Mouse (Mus musculus): ENCODE data around the gene 1700001L19Rik. TPM values are rescaled to one million over a fixed set of nuclear protein-coding genes. Genes with fewer than 3 reads are reported as not detected.

1700001L19Rik gene
- total and polyA plus RNA-seq, 2 experiments: not detected

- Histone ChIP-seq H3K4me3 (ENCODE audit: insufficient read depth, low read depth, low read length) (peak overlapping the region; percentile 82), H3K27me3 (ENCODE audit: control insufficient read depth, insufficient read depth, low read length) (no peaks in the 10 kb centered on the region), H3K79me2 (ENCODE audit: control insufficient read depth, insufficient read depth, low read length) (peaks cover 3% of the 10 kb centered on the region; the same call in 1 of the 2 replicates), H3K36me3 (ENCODE audit: control insufficient read depth, insufficient read depth, low read length) (peaks cover 14% of the 10 kb centered on the region), H3K27ac (replicated peaks; ENCODE audit: insufficient read depth, low read depth, low read length) (peak overlapping the region; percentile 52), H3K9ac (ENCODE audit: low read depth, low read length) (peak overlapping the region; percentile 81), H3K4me1 (ENCODE audit: control insufficient read depth, insufficient read depth, low read length) (peaks cover 3% of the 10 kb centered on the region)
- TF ChIP-seq POLR2A (IDR thresholded peaks at IDR 0.05; ENCODE audit: extremely low read depth, insufficient read depth, low read length) (no peak), CTCF (IDR thresholded peaks at IDR 0.05; ENCODE audit: low read depth, low read length) (no peak)
- no peak for DNase-seq (ENCODE audit: extremely low read depth, low read depth, low spot score)
- WGBS: 0% methylated on average over 11 of the region's 11 CpGs
These were observed 14.8 kb upstream of the 1700001L19Rik start for GRCm38 (mm10) chr13:68582517-68582780.

GRCm38 (mm10) chr13:68583961-68584360 lies 13.3 kb upstream of the 1700001L19Rik start:
- H3K36me3 ChIP-seq (ENCODE audit: control insufficient read depth, insufficient read depth, low read length): peaks cover 26% of the 10 kb centered on the region
- no peaks in the 10 kb centered on the region for H3K27me3 ChIP-seq (ENCODE audit: control insufficient read depth, insufficient read depth, low read length)
- WGBS: 97% methylated on average over 11 of the region's 11 CpGs
- no peak overlapping the region for H3K9ac ChIP-seq (ENCODE audit: low read depth, low read length)
- H3K4me1 ChIP-seq (ENCODE audit: control insufficient read depth, insufficient read depth, low read length): peaks cover 3% of the 10 kb centered on the region
- H3K79me2 ChIP-seq (ENCODE audit: control insufficient read depth, insufficient read depth, low read length): peaks cover 3% of the 10 kb centered on the region; the same call in 1 of the 2 replicates
- no peak overlapping the region for H3K27ac ChIP-seq (replicated peaks; ENCODE audit: insufficient read depth, low read depth, low read length)
- no peak overlapping the region for H3K4me3 ChIP-seq (ENCODE audit: insufficient read depth, low read depth, low read length)
- DNase-seq (ENCODE audit: extremely low read depth, low read depth, low spot score): no peak
- TF ChIP-seq CTCF (IDR thresholded peaks at IDR 0.05; ENCODE audit: low read depth, low read length) (no peak), POLR2A (IDR thresholded peaks at IDR 0.05; ENCODE audit: extremely low read depth, insufficient read depth, low read length) (no peak)

GRCm38 (mm10) chr13:68585441-68585840 lies 11.8 kb upstream of the 1700001L19Rik start:
- H3K9ac ChIP-seq (ENCODE audit: low read depth, low read length): no peak overlapping the region
- peaks cover 39% of the 10 kb centered on the region for H3K36me3 ChIP-seq (ENCODE audit: control insufficient read depth, insufficient read depth, low read length)
- no peak for DNase-seq (ENCODE audit: extremely low read depth, low read depth, low spot score)

GRCm38 (mm10) chr13:68588352-68588751 lies 8.9 kb upstream of the 1700001L19Rik start:
- TF ChIP-seq POLR2A (IDR thresholded peaks at IDR 0.05; ENCODE audit: extremely low read depth, insufficient read depth, low read length) (no peak), CTCF (IDR thresholded peaks at IDR 0.05; ENCODE audit: low read depth, low read length) (no peak)

More at GRCm38 (mm10) chr13:68585441-68585840, 11.8 kb upstream of the 1700001L19Rik start:
- no peak for TF ChIP-seq POLR2A (IDR thresholded peaks at IDR 0.05; ENCODE audit: extremely low read depth, insufficient read depth, low read length)
- TF ChIP-seq CTCF (IDR thresholded peaks at IDR 0.05; ENCODE audit: low read depth, low read length): no peak
- H3K79me2 ChIP-seq (ENCODE audit: control insufficient read depth, insufficient read depth, low read length): peaks cover 3% of the 10 kb centered on the region; the same call in 1 of the 2 replicates
- H3K4me3 ChIP-seq (ENCODE audit: insufficient read depth, low read depth, low read length): no peak overlapping the region
- H3K4me1 ChIP-seq (ENCODE audit: control insufficient read depth, insufficient read depth, low read length): peaks cover 3% of the 10 kb centered on the region
- 91% methylated on average over 7 of the region's 7 CpGs for WGBS
- no peak overlapping the region for H3K27ac ChIP-seq (replicated peaks; ENCODE audit: insufficient read depth, low read depth, low read length)
- H3K27me3 ChIP-seq (ENCODE audit: control insufficient read depth, insufficient read depth, low read length): no peaks in the 10 kb centered on the region

GRCm38 (mm10) chr13:68593797-68594196 lies 3.4 kb upstream of the 1700001L19Rik start:
- Histone ChIP-seq H3K9ac (ENCODE audit: low read depth, low read length) (no peak overlapping the region), H3K27ac (replicated peaks; ENCODE audit: insufficient read depth, low read depth, low read length) (no peak overlapping the region), H3K27me3 (ENCODE audit: control insufficient read depth, insufficient read depth, low read length) (no peaks in the 10 kb centered on the region), H3K4me1 (ENCODE audit: control insufficient read depth, insufficient read depth, low read length) (no peaks in the 10 kb centered on the region), H3K4me3 (ENCODE audit: insufficient read depth, low read depth, low read length) (no peak overlapping the region), H3K36me3 (ENCODE audit: control insufficient read depth, insufficient read depth, low read length) (peaks cover 20% of the 10 kb centered on the region), H3K79me2 (ENCODE audit: control insufficient read depth, insufficient read depth, low read length) (no peaks in the 10 kb centered on the region)
- TF ChIP-seq CTCF (IDR thresholded peaks at IDR 0.05; ENCODE audit: low read depth, low read length) (no peak), POLR2A (IDR thresholded peaks at IDR 0.05; ENCODE audit: extremely low read depth, insufficient read depth, low read length) (no peak)
- WGBS: 94% methylated on average over 1 of the region's 1 CpGs
- DNase-seq (ENCODE audit: extremely low read depth, low read depth, low spot score): peak; percentile 28

More at GRCm38 (mm10) chr13:68588352-68588751, 8.9 kb upstream of the 1700001L19Rik start:
- peaks cover 44% of the 10 kb centered on the region for H3K36me3 ChIP-seq (ENCODE audit: control insufficient read depth, insufficient read depth, low read length)
- no peaks in the 10 kb centered on the region for H3K27me3 ChIP-seq (ENCODE audit: control insufficient read depth, insufficient read depth, low read length)
- H3K4me3 ChIP-seq (ENCODE audit: insufficient read depth, low read depth, low read length): no peak overlapping the region
- H3K27ac ChIP-seq (replicated peaks; ENCODE audit: insufficient read depth, low read depth, low read length): no peak overlapping the region
- DNase-seq (ENCODE audit: extremely low read depth, low read depth, low spot score): no peak
- no peak overlapping the region for H3K9ac ChIP-seq (ENCODE audit: low read depth, low read length)
- no peaks in the 10 kb centered on the region for H3K79me2 ChIP-seq (ENCODE audit: control insufficient read depth, insufficient read depth, low read length)
- no peaks in the 10 kb centered on the region for H3K4me1 ChIP-seq (ENCODE audit: control insufficient read depth, insufficient read depth, low read length)

GRCm38 (mm10) chr13:68597667-68598066 lies 446 bp downstream of the 1700001L19Rik start:
- no peaks in the 10 kb centered on the region for H3K4me1 ChIP-seq (ENCODE audit: control insufficient read depth, insufficient read depth, low read length)
- WGBS: 17% methylated on average over 13 of the region's 13 CpGs

More at GRCm38 (mm10) chr13:68597667-68598066, 446 bp downstream of the 1700001L19Rik start:
- Histone ChIP-seq H3K27ac (replicated peaks; ENCODE audit: insufficient read depth, low read depth, low read length) (no peak overlapping the region), H3K4me3 (ENCODE audit: insufficient read depth, low read depth, low read length) (no peak overlapping the region), H3K36me3 (ENCODE audit: control insufficient read depth, insufficient read depth, low read length) (no peaks in the 10 kb centered on the region), H3K9ac (ENCODE audit: low read depth, low read length) (no peak overlapping the region), H3K79me2 (ENCODE audit: control insufficient read depth, insufficient read depth, low read length) (no peaks in the 10 kb centered on the region), H3K27me3 (ENCODE audit: control insufficient read depth, insufficient read depth, low read length) (no peaks in the 10 kb centered on the region)
- DNase-seq (ENCODE audit: extremely low read depth, low read depth, low spot score): no peak
- no peak for TF ChIP-seq CTCF (IDR thresholded peaks at IDR 0.05; ENCODE audit: low read depth, low read length)
- TF ChIP-seq POLR2A (IDR thresholded peaks at IDR 0.05; ENCODE audit: extremely low read depth, insufficient read depth, low read length): no peak
